Mouse (Mus musculus): ENCODE data around the gene Gm42906.

DNA sequence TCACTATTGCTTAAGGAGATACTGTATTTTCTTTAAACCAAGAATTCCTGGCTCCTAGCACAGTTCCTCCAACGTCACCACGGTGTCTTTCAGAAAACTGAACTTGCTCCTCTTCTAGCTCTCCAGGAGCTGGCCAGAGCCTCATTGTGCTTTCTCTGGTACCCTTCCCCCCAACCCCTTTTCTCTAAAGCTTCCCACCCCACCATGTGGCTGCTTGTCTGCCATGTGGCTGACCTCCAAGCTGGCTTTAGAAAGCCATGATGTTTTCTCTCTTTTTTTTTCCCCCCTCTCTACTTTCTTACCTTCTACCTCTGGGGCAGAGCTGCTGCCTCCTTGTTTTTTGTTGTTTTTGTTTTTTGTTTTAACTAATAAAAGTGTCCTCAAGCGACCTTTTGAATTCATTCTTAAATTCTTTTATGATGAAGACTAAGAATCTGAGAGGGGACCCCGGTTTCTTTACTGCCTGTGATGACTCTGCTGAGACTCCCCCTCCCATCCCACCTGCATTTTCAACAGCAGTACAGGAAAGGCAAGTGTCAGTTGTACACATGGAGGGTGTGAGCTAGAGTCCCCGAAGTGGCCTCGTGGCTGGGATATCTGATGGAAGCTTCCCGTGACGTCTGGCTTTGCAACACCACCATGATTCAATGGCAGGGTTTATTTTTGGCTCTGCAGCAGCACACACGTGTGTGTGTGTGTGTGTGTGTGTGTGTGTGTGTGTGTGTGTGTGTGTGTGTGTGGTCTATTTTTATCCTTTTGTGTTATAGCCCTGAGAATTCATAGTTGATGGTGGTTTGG is 393.0 kb downstream of the Gm42906 start:
- TF ChIP-seq CTCF (IDR thresholded peaks at IDR 0.05; ENCODE audit: borderline replicate concordance, extremely low read depth, insufficient read depth, insufficient read length): no peak
- TF ChIP-seq POLR2A (IDR thresholded peaks at IDR 0.05; ENCODE audit: borderline replicate concordance, extremely low read depth, insufficient read depth, insufficient read length, poor library complexity, severe bottlenecking): no peak

Data from brain, embryonic 14.5 days (tissue).